Mouse (Mus musculus) Patski (cell line): Measurements from ENCODE around the gene C1qtnf5. TPM values are rescaled to one million over a fixed set of nuclear protein-coding genes. Genes with fewer than 3 reads are reported as not detected.
"Not testable (repeated sequence)": the region's sequence is repeated elsewhere in the genome, so short reads cannot be mapped to it uniquely, and the experiment has no call there.

ENCODE experiments used
- ATAC-seq: fragments of 100-300 bp; one replicate; pipeline ENCODE4 v1.8.0; 2021
- CTCF ChIA-PET: fragments of 350-600 bp; sonication (Branson Sonifier 250); formaldehyde crosslinking; loops from one replicate; lab custom pipeline; 2022; ENCODE audit warnings: inconsistent platforms; lab: Charles Lee
- POLR2A ChIA-PET: fragments of 350-600 bp; sonication (Branson Sonifier 250); formaldehyde crosslinking; loops from one replicate; lab custom pipeline; 2022; ENCODE audit warnings: antibody characterized with exemption, inconsistent platforms; lab: Charles Lee
- DNase-seq: peaks from one replicate; pipeline ENCODE4 v3.0.0-alpha.2; 2011; ENCODE audit warnings: low read depth, low spot score
- H3K27me3 ChIP-seq: fragments of 371-371 bp; one replicate; pipeline ENCODE4 v1.5.1; 2021
- CTCF ChIP-seq: fragments of 100-300 bp; IDR thresholded peaks from one replicate; pipeline ENCODE4 v1.5.1; 2021
- in situ Hi-C: fragments of 300-500 bp; cut with MboI; formaldehyde crosslinking; loops from 3 replicates; pipeline ENCODE4 v1.11.1; 2018; ENCODE audit warnings: low pct_unique_long_range_greater_than_20kb, mixed read lengths
- polyA plus RNA-seq: library from polyadenylated mRNA; unstranded; gene quantifications from one replicate; pipeline ENCODE4 v1.2.3, GENCODE M21; 2021

The C1qtnf5 gene
- polyA plus RNA-seq, 1 experiment from 2014 or later = 0.15 TPM

GRCm38 (mm10) chr9:44101490-44101889 is 5.6 kb upstream of the C1qtnf5 start, which contains the start of gene Mfrp:
Mfrp (plus strand) TSS chr9:44101729.
- TF ChIP-seq CTCF = no peak
- ChIA-PET CTCF (no interaction called here), POLR2A (no interaction called here)
- ATAC-seq (no peak), DNase-seq (no peak)
- H3K27me3 ChIP-seq = no peaks in the 10 kb centered on the region
- in situ Hi-C loops = no loop called here

- CTCF ChIA-PET = interaction anchor here (1.0 kb wide), 1 partner anchor 10 kb away, joined by 4 read pairs; no protein-coding TSS in a partner anchor
- DNase-seq (no peak), ATAC-seq (no peak)
- H3K27me3 ChIP-seq = no peaks in the 10 kb centered on the region
- in situ Hi-C loops = no loop called here
- POLR2A ChIA-PET = no interaction called here
- no peak for TF ChIP-seq CTCF
Measured at GRCm38 (mm10) chr9:44104881-44105280, 2.2 kb upstream of the C1qtnf5 start.

- ChIA-PET CTCF (no interaction called here), POLR2A (interaction anchor here (0.7 to 1.7 kb wide), 2 partner anchors 9 to 27 kb away, joined by 3 to 4 read pairs; no protein-coding TSS in a partner anchor)
- DNase-seq (no peak), ATAC-seq (no peak)
- no peak for TF ChIP-seq CTCF
- no peaks in the 10 kb centered on the region for H3K27me3 ChIP-seq
- in situ Hi-C loops = no loop called here
Measured at GRCm38 (mm10) chr9:44105781-44106180, 1.3 kb upstream of the C1qtnf5 start.

- in situ Hi-C loops = no loop called here
Measured at GRCm38 (mm10) chr9:44106182-44106581, 863 bp upstream of the C1qtnf5 start.

GRCm38 (mm10) chr9:44106596-44106995 is 449 bp upstream of the C1qtnf5 start:
- in situ Hi-C loops = no loop called here
- ATAC-seq (no peak), DNase-seq (no peak)
- no peak for TF ChIP-seq CTCF
- ChIA-PET POLR2A (interaction anchor here (0.7 to 1.7 kb wide), 2 partner anchors 9 to 28 kb away, joined by 3 to 4 read pairs; no protein-coding TSS in a partner anchor), CTCF (no interaction called here)
- H3K27me3 ChIP-seq = no peaks in the 10 kb centered on the region

More at GRCm38 (mm10) chr9:44106182-44106581, 863 bp upstream of the C1qtnf5 start:
- H3K27me3 ChIP-seq = no peaks in the 10 kb centered on the region
- TF ChIP-seq CTCF = no peak
- POLR2A ChIA-PET = interaction anchor here (0.7 to 1.7 kb wide), 2 partner anchors 9 to 28 kb away, joined by 3 to 4 read pairs; no protein-coding TSS in a partner anchor
- DNase-seq (no peak), ATAC-seq (no peak)
- CTCF ChIA-PET = no interaction called here

GRCm38 (mm10) chr9:44107557-44108179 is 623 bp downstream of the C1qtnf5 start:
- no peak for DNase-seq
- in situ Hi-C loops = no loop called here
- TF ChIP-seq CTCF = no peak
- CTCF ChIA-PET = no interaction called here
- no peak for ATAC-seq
- no peaks in the 10 kb centered on the region for H3K27me3 ChIP-seq
- POLR2A ChIA-PET = interaction anchor here (1.1 to 1.7 kb wide), 2 partner anchors 29 to 126 kb away, joined by 3 read pairs; partner anchors contain the start of gene Cbl

GRCm38 (mm10) chr9:44108269-44109055 is 1.4 kb downstream of the C1qtnf5 start:
- no peak for DNase-seq
- ChIA-PET CTCF (interaction anchor here (1.3 to 1.8 kb wide), 5 partner anchors 11 to 34 kb away, joined by 3 to 6 read pairs (median 5); no protein-coding TSS in a partner anchor), POLR2A (interaction anchor here (1.1 kb wide), 1 partner anchor 125 kb away, joined by 3 read pairs; the partner anchor contains the start of gene Cbl)
- ATAC-seq = no peak
- no peak for TF ChIP-seq CTCF
- in situ Hi-C loops = no loop called here
- no peaks in the 10 kb centered on the region for H3K27me3 ChIP-seq

GRCm38 (mm10) chr9:44109360-44110095 is 2.5 kb downstream of the C1qtnf5 start:
- in situ Hi-C loops = no loop called here
- ATAC-seq = no peak
- H3K27me3 ChIP-seq = no peaks in the 10 kb centered on the region
- TF ChIP-seq CTCF = no peak
- POLR2A ChIA-PET = no interaction called here
- no peak for DNase-seq
- CTCF ChIA-PET = interaction anchor here (1.0 to 1.8 kb wide), 7 partner anchors 10 to 35 kb away, joined by 3 to 6 read pairs (median 5); no protein-coding TSS in a partner anchor

- POLR2A ChIA-PET, CTCF ChIA-PET, H3K27me3 ChIP-seq, DNase-seq, in situ Hi-C loops: not testable (repeated sequence)
- ATAC-seq = peak; percentile 10
Measured at GRCm38 (mm10) chr9:44111909-44112308, 4.9 kb downstream of the C1qtnf5 start.
